Mouse (Mus musculus): ENCODE data around the gene Chac2. TPM values are rescaled to one million over a fixed set of nuclear protein-coding genes. Genes with fewer than 3 reads are reported as not detected.

The Chac2 gene
- polyA plus RNA-seq (2015; fragmentation: Nextera tagmentation; extraction: Ambion mirVana): 7.0 and 7.9 TPM in 2 replicates

DNA sequence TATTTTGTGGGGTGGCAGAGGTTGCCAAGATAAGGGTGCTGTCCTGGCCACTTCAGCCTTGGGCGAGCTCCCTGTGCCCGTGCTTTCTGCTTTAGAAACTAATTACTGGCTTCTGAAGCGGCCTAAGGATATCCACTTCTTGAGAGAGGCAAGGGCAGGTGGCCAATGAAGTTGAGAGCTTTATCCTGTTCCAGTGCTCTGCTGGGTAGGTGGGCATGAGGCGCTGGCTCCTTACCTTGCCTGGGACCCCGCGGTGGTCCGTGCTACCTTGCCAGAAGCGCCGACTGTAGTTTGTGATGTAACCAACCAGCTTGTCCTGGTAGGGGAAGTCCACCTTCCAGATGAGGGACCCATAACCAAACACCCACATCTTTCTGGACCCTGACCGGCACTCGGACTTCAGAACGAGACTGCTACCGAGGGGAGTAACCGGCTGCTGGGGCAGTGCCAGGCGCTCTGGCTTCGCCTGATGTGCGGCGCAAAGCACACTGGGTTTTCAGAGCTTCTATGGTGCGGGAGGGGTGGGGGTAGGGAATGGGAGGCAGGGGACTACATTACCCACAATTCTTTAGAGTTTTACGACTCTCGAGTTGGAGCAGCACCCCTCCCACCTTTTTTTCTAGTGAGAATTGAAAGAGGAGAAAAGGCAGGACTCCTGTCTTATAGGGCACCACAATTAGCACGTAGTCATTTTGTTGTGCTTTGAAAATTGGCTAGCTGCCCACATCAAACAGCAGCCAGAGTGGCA lies at the start of gene Chac2:
TSS of gene Chac2 (minus strand) at position 474 of the 748 bp plus-strand sequence.

DNA sequence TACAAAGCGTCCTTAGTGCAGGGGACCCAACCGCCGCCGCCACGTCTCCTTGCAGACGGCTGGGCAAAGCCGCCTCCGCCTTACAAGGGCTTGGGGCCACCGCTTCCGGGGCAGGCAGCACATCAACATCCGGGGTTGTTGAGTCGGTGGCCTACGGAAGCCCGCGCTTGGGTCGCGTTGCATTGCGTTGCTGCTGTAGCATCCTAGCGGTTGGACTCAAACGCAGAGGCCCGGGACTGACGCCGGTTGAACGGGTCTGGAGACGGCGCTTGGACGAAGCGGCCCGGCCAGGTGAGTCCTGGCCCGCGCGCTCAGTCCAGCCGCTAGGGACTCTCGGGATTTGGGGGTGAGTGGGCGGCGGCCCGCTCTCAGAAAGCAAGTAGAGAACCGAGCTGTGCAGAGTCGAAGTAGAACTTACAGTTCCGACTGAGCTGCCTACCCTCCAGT lies 31.8 kb downstream of the Chac2 start, which contains the start of gene Erlec1:
TSS of gene Erlec1 (minus strand) at position 57 of the 447 bp plus-strand sequence.

Other genes starting within 250 kb of the Chac2 start
- 9.5 and 11.8 TPM in 2 replicates for gene Psme4, start 214.6 kb downstream of the Chac2 start, polyA plus RNA-seq (2015; fragmentation: Nextera tagmentation; extraction: Ambion mirVana)
- gene Gpr75, start 101.0 kb downstream of the Chac2 start, polyA plus RNA-seq (2015; fragmentation: Nextera tagmentation; extraction: Ambion mirVana): 0.07 TPM in 1 of 2 replicates, not detected in the other
- gene Asb3, start 100.9 kb downstream of the Chac2 start, polyA plus RNA-seq (2015; fragmentation: Nextera tagmentation; extraction: Ambion mirVana): 15.3 and 15.4 TPM in 2 replicates
- gene Erlec1, start 32.0 kb downstream of the Chac2 start, polyA plus RNA-seq (2015; fragmentation: Nextera tagmentation; extraction: Ambion mirVana): 9.9 and 11.0 TPM in 2 replicates
- not detected in 2 replicates for gene Gm17332, start 196.1 kb upstream of the Chac2 start, polyA plus RNA-seq (2015; fragmentation: Nextera tagmentation; extraction: Ambion mirVana)